Mouse (Mus musculus) liver, embryonic 11.5 days (tissue): ENCODE measurements at regions not wholly inside any gene's neighbourhood (a gene's known extent, or its start where the extent isn't known, plus 50 kb on each side); places are given as distances from the start of the nearest gene placed in this dataset.
A peak's percentile ranks its signal among the peaks of the same experiment; 100 is the strongest.
"Not testable (repeated sequence)": the region's sequence is repeated elsewhere in the genome, so short reads cannot be mapped to it uniquely, and the experiment has no call there.

Experiments
- ATAC-seq: fragments of 200-750 bp; cut with Nextera tagmentation; replicated peaks from 2 replicates; pipeline ENCODE4 v1.8.0; 2017; ENCODE audit warnings: moderate number of reproducible peaks, mild to moderate bottlenecking, moderate TSS enrichment, moderate library complexity; ENCODE audit not compliant: low FRiP score
- DNase-seq: peaks from one replicate; pipeline ENCODE4 v3.0.0-alpha.2; 2017; ENCODE audit warnings: low spot score
- H3K27ac ChIP-seq: fragments of 300-500 bp; sonication (generic); 2 replicates; pipeline ENCODE4 v1.5.1; 2014; ENCODE audit warnings: mild to moderate bottlenecking, low read depth, low read length, control low read depth
- H3K27me3 ChIP-seq: fragments of 300-500 bp; sonication (generic); replicated peaks from 2 replicates; pipeline ENCODE4 v1.6.1; 2014; ENCODE audit warnings: low read length, mixed read lengths; ENCODE audit not compliant: control insufficient read depth, insufficient read depth
- H3K36me3 ChIP-seq: fragments of 300-500 bp; sonication (generic); 2 replicates; pipeline ENCODE4 v1.6.1; 2014; ENCODE audit warnings: mild to moderate bottlenecking, low read length, moderate library complexity, mixed read lengths; ENCODE audit not compliant: control insufficient read depth, insufficient read depth
- H3K4me1 ChIP-seq: fragments of 300-500 bp; sonication (generic); replicated peaks from 2 replicates; pipeline ENCODE4 v1.6.1; 2014; ENCODE audit warnings: low read length, mixed read lengths; ENCODE audit not compliant: control insufficient read depth, insufficient read depth
- H3K4me2 ChIP-seq: fragments of 300-500 bp; sonication (generic); 2 replicates; pipeline ENCODE4 v1.6.1; 2014; ENCODE audit warnings: mild to moderate bottlenecking, control low read depth, moderate library complexity
- H3K4me3 ChIP-seq: fragments of 300-500 bp; sonication (generic); 2 replicates; pipeline ENCODE4 v1.5.1; 2014; ENCODE audit warnings: low read depth, low read length, control low read depth
- H3K9ac ChIP-seq: fragments of 300-500 bp; sonication (generic); 2 replicates; pipeline ENCODE4 v1.6.1; 2014; ENCODE audit warnings: low read depth, low read length, control low read depth
- H3K9me3 ChIP-seq: fragments of 300-500 bp; sonication (generic); 2 replicates; pipeline ENCODE4 v1.6.1; 2016; ENCODE audit warnings: low read length, inconsistent platforms, mixed read lengths; ENCODE audit not compliant: control insufficient read depth
- WGBS: fragments of 180-500 bp; shearing (Covaris S2); extraction: QIAGEN DNeasy Blood & Tissue Kit; methylation state at CpG from one replicate; pipeline ENCODE4 v1.1.7; 2014; 5-methylcytosine and 5-hydroxymethylcytosine counted together

DNA sequence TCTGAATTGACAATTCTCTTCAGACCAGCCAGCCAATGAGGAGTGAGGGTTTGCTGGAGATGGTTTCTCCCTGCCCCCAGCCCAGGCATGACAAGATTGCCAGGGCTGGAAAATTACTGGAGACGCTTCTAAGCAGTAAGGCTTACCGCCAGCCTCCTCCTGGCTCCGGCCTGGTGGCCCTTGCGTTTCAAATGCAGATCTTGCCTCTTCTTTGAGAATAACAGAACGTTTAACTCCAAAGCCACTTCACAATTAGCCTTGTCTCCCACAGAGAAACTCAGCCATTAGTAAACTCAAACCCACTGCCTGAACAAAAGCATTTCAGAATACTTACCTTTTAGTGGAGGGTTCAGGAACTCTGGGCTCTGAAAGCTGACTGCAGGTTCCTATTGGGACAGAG, 150.6 kb upstream of the Ajap1 start:
- no peak overlapping the region for H3K9ac ChIP-seq
- DNase-seq (no peak), ATAC-seq (no peak)
- no peaks in the 10 kb centered on the region for H3K4me1 ChIP-seq
- H3K9me3 ChIP-seq = no peaks in the 10 kb centered on the region
- H3K27me3 ChIP-seq = no peaks in the 10 kb centered on the region
- 36% methylated on average over 5 of the region's 5 CpGs for WGBS
- no peaks in the 10 kb centered on the region for H3K36me3 ChIP-seq
- H3K27ac ChIP-seq = no peak overlapping the region
- H3K4me3 ChIP-seq = no peak overlapping the region
- H3K4me2 ChIP-seq = no peak overlapping the region

DNA sequence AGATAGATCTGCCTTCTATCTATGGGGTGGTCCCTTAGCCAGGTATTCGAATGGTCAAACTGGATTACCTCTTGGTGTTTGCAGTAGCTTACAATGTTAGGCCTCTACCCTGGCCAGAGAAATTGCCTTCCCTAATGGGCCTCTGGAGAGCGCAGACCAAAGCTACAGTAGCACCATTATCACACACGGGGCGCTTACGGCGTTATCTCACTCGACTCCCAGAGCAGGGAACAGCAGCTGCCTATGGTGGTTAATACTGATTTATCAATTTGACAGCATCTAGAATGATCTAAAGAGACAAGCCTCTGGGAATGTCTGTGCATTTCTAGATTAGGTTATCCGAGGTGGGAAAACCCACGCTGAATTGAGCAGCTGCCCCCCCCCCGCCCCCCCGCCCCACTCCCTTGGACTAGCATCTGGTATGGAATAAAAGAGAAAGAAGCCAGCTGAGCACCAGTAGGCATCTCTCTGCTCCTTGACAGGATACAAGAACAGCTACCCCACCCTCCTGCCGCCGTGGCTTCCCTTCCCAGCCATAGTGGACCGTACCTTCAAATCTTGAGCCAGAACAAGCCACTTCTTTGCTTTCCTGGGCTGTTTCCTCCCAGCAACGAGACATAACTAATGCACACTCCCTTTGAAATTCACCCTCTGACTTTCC, 151.7 kb upstream of the Ajap1 start:
- H3K9me3 ChIP-seq = no peaks in the 10 kb centered on the region
- H3K27me3 ChIP-seq = no peaks in the 10 kb centered on the region
- DNase-seq = no peak
- no peaks in the 10 kb centered on the region for H3K36me3 ChIP-seq
- no peak overlapping the region for H3K9ac ChIP-seq
- H3K4me1 ChIP-seq = no peaks in the 10 kb centered on the region
- WGBS = 32% methylated on average over 15 of the region's 15 CpGs
- no peak overlapping the region for H3K4me3 ChIP-seq
- peak; percentile 56; the same call in 1 of the 2 replicates for ATAC-seq
- H3K4me2 ChIP-seq = no peak overlapping the region
- H3K27ac ChIP-seq = no peak overlapping the region

DNA sequence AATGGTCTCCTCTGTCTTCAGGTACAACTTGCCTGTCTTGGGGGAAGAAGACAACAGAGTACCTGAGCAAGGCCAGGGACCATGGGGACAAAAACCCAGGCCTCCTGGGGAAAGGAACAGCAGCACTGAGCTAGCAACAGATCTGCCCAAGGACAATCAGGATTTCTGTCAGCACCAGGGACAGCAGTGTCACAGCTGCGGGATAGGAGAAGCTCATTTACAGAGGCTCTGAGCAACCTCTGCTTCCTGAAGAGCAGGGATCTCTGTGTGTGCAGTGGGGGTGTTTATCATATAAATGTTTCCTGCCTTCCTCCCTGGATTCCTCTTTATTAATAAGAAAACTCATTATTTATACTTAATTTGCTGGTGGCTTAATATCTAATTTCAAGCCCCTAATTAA, 155.4 kb upstream of the Ajap1 start:
- DNase-seq = no peak

DNA sequence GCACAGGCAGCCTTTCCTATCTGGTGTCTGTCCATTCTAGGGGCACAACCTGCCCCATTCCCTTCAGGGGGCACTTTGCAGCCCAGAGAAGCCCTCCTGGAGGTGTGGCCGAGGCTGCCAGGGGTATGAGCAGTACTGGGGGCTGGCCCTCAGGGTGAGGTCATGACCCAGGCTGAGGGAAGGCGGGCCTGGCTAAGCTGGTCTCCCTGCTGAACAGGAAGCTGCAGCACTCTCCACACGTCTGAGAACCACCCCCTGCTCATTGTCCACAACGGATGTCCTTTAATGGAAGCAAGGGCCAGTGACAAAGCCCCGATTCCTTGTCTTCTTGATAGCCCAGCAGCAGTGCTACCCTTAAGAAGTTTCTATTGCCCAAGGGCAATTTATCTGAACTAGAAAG, 169.2 kb upstream of the Ajap1 start:
- ATAC-seq (no peak; the same call in 1 of the 2 replicates), DNase-seq (no peak)
- H3K4me3 ChIP-seq = no peak overlapping the region
- no peak overlapping the region for H3K27ac ChIP-seq
- 10% methylated on average over 5 of the region's 5 CpGs for WGBS
- H3K36me3 ChIP-seq = no peaks in the 10 kb centered on the region
- H3K9me3 ChIP-seq = no peaks in the 10 kb centered on the region
- no peak overlapping the region for H3K4me2 ChIP-seq
- no peaks in the 10 kb centered on the region for H3K27me3 ChIP-seq
- H3K4me1 ChIP-seq = 0 out of 2 replicates have a peak, but pooled peaks cover 4% of the 10 kb centered on the region
- H3K9ac ChIP-seq = no peak overlapping the region

More for the DNA sequence above, 155.4 kb upstream of the Ajap1 start:
- Histone ChIP-seq H3K9me3 (no peaks in the 10 kb centered on the region), H3K36me3 (no peaks in the 10 kb centered on the region), H3K4me2 (no peak overlapping the region), H3K4me3 (no peak overlapping the region), H3K4me1 (no peaks in the 10 kb centered on the region), H3K27me3 (no peaks in the 10 kb centered on the region), H3K27ac (no peak overlapping the region), H3K9ac (no peak overlapping the region)
- WGBS = 0% methylated on average over 1 of the region's 1 CpGs
- no peak for ATAC-seq

DNA sequence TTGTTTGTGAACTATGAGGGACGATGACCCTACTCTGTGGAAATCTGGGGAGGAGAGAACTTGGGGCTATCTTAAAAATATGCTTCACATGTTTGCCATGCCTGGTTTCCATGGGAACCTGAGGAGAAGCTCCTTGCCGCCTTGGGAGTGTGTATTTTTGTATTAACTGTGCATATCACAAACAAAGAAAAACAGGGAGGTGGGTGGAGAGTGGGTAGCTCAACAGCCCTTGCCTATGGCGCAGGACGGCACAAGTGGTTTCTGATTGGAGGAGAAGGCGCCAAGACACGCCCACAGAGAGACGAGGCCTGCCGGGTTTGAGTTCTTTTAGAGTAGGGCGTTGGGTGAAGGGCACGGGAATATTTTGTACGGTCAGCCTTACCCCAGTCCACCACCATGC, 170.2 kb upstream of the Ajap1 start:
- WGBS = 87% methylated on average over 11 of the region's 11 CpGs
- no peak for ATAC-seq
- H3K27ac ChIP-seq = no peak overlapping the region
- H3K27me3 ChIP-seq = no peaks in the 10 kb centered on the region
- H3K9ac ChIP-seq = no peak overlapping the region
- H3K4me3 ChIP-seq = no peak overlapping the region
- no peaks in the 10 kb centered on the region for H3K36me3 ChIP-seq
- H3K4me1 ChIP-seq = 0 out of 2 replicates have a peak, but pooled peaks cover 4% of the 10 kb centered on the region
- no peak for DNase-seq
- no peak overlapping the region for H3K4me2 ChIP-seq
- H3K9me3 ChIP-seq = no peaks in the 10 kb centered on the region

DNA sequence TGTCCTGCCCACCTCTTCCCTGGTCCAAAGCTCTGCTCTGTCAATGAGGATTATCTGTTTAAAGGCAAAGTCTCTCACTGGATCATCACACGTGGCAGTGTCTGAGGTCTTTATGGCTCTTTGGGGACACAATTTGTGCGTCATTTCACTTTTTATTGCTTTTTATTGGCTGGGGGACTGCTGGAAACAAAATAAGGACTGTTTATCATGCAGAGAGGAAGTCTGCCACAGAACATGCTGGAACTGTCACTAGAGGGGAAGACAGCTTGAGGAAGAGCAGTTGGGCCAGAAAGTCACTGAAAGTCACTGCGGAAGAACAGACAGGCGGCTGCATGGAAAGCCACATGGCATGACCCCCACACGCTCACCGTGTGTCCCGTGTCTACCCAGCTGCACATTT, 180.1 kb upstream of the Ajap1 start:
- DNase-seq (no peak), ATAC-seq (no peak)
- Histone ChIP-seq H3K9ac (no peak overlapping the region), H3K36me3 (no peaks in the 10 kb centered on the region), H3K27me3 (no peaks in the 10 kb centered on the region), H3K27ac (no peak overlapping the region), H3K4me3 (no peak overlapping the region), H3K4me2 (no peak overlapping the region), H3K4me1 (no peaks in the 10 kb centered on the region; the same call in 1 of the 2 replicates), H3K9me3 (no peaks in the 10 kb centered on the region)
- 86% methylated on average over 7 of the region's 7 CpGs for WGBS

- not testable (repeated sequence) for H3K4me3 ChIP-seq, H3K36me3 ChIP-seq, H3K9me3 ChIP-seq, H3K27me3 ChIP-seq, H3K27ac ChIP-seq, H3K4me1 ChIP-seq, DNase-seq, H3K9ac ChIP-seq, H3K4me2 ChIP-seq
- WGBS = 67% methylated on average over 6 of the region's 6 CpGs
- 0 out of 2 replicates have a peak, but pooled peaks have one; percentile 19 for ATAC-seq
These were observed 184.1 kb upstream of the Ajap1 start for GRCm38 (mm10) chr4:153666626-153667236.

DNA sequence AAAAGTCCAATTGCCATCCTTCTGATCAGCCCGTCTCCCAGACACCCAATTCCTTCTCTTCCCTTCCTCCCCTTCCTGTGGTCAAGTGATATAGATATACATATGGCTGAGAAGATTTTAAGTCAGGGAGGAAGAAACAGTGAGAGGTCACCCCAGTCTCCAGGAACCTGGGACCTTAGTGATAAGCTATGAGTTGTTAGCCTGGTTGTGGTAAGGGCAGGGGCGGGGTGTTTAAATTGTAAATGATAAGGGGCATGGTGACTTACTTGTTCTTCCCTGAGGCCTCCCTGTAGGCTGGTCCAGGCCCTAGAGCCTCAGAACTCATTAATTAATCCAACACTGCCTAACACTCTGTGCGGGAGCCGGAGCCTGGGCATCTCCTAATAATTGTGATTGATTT, 186.5 kb upstream of the Ajap1 start:
- no peaks in the 10 kb centered on the region for H3K9me3 ChIP-seq
- 51% methylated on average over 4 of the region's 4 CpGs for WGBS
- peak; percentile 95 for ATAC-seq
- no peak overlapping the region for H3K4me3 ChIP-seq
- H3K4me1 ChIP-seq = peaks cover 3% of the 10 kb centered on the region; the same call in 1 of the 2 replicates
- no peak for DNase-seq
- H3K36me3 ChIP-seq = no peaks in the 10 kb centered on the region
- H3K9ac ChIP-seq = no peak overlapping the region
- no peak overlapping the region for H3K4me2 ChIP-seq
- no peaks in the 10 kb centered on the region for H3K27me3 ChIP-seq
- H3K27ac ChIP-seq = no peak overlapping the region; the same call in 1 of the 2 replicates

GRCm38 (mm10) chr4:153670216-153670615, 187.6 kb upstream of the Ajap1 start:
- Histone ChIP-seq H3K27ac (no peak overlapping the region), H3K4me3 (no peak overlapping the region), H3K27me3 (no peaks in the 10 kb centered on the region), H3K4me2 (no peak overlapping the region), H3K36me3 (no peaks in the 10 kb centered on the region), H3K9me3 (no peaks in the 10 kb centered on the region), H3K9ac (no peak overlapping the region), H3K4me1 (peaks cover 3% of the 10 kb centered on the region; the same call in 1 of the 2 replicates)
- DNase-seq (no peak), ATAC-seq (no peak)
- 76% methylated on average over 13 of the region's 13 CpGs for WGBS
